Mouse (Mus musculus) central nervous system, embryonic 11.5 days (tissue): ENCODE data around the gene Khdrbs1. TPM values are rescaled to one million over a fixed set of nuclear protein-coding genes. Genes with fewer than 3 reads are reported as not detected.

Experiments
- polyA plus RNA-seq: library from polyadenylated mRNA; depleted of rRNA; stranded (reverse); fragments of >200 nt; gene quantifications from 2 replicates; pipeline ENCODE4 v1.2.3, GENCODE M21; 2012; rRNA removed

Gene Khdrbs1
- polyA plus RNA-seq: 123 and 125 TPM in 2 replicates

DNA sequence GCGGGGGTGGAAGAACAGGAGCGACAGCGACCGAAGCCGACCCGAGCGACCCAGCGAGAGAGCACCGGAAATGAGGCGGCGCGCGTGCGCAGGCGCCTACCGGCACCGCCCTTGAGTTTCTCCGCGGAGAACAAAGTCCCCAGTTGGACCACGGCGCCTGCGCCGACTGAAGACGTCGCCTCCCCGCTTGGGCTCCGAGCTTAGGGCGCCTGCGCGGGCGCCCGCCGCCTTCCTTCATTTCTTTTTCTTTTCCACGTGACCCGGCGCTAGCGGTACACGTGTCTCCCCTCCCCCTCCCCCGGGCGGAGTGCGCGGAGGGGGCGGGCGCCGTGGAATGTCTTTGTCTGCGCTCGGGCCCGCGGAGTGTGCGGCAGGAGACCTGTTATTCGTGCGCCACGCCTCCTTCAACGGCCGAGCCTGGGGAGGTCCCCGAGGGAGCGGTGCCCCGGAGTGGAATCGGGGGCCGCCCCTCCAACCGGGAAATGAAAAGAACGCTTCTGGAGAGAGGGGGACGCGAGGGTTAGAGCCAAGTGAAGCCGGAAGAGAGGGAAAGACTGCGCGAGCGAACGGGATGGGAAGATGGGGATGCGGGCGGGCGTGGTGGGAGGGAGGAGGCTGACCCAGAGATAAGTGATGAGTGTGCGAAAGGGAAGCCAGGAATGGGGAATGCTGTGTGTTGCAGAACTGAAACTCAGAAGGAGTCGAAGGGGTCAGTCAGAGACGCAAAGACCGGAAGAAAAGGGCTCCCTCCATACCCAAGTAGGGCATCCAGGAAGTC lies at the start of gene Khdrbs1:
Gene Khdrbs1, minus strand, starts transcription at position 72 of the 778 bp plus-strand sequence.

DNA sequence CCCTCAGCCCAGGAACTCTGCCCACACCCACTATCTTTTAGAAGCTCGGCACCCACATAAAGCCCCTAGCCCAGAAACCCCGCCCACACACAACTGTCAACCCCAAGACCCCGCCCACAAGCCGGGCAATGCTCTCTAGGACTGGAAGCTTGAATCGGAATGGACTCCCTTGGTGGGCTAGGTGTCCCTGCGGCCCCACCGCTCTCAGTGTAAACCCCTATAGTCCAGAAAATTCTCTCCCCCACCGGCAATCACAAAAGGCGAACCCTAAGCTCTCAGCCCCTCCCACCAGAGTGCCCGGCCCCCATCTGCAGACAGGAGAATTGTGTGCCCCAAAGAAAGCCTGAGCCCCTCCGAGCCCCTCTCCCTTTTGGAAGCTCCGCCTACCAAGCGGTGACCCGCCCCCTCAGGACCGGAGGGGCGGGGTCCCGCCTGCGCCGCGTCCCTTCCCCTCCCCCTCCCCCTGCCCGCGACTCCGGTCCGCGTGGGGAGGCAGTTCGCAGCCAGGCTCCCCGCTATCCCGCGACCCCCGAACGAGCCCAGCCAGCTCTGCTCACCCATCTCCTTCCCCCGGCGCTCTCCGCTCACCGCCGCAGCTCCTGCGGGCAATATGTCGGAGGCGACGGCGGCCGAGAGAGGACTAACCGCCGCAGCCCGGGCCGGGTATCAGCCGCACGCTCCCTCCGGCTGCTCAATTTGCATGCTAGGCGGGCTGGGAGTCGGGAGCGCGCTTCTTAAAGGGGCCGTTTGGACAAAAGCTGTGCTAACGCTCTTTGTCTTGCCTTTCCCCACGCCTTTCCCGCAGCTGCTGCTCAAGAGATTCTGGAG lies 45.7 kb downstream of the Khdrbs1 start, which contains the start of gene Tmem39b:
Gene Tmem39b, minus strand, starts transcription at position 681 of the 828 bp plus-strand sequence.

DNA sequence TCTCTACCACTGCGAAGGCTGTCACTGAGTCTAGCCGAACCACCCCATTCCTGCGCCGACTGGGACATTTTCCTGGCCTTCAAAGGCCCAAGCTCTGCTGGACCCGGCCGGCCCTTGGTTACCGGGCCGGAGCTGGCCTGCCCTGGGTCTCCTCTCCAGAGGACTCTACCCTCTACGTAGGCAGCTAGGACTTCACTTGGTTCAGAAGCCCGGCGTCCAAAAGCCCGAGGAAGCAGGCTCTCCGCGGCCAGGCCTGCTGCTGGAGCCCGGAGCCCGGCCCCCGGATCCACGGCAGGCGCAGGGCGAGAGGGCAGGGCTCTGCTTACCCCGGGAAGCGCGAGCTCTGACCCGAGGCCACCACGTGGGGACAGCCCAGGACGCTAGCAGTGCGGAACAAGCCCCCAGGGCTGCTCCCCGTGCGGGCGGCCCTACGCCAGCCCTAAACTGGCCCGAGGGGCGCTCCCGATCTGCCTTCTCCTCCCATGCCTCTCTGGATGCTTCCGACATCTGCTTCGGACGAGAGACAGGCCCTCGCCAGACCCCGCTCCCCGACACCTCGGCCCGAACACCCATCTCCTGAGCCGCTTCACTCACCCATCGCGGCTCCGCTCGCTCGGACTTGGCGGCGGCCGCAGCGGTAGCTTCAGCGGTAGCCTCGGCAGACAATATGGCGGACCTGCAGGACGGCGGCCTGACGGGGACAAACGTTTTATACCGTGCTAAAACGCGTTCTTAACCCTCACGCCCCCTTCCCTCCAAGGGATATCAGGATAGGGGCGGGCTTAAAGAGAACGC lies 69.8 kb downstream of the Khdrbs1 start, which contains the start of gene Kpna6:
Gene Kpna6, minus strand, starts transcription at position 685 of the 795 bp plus-strand sequence.

Other genes with a start within 250 kb of the Khdrbs1 start
- gene Marcksl1, start 228.7 kb downstream of the Khdrbs1 start, polyA plus RNA-seq: 1,168 and 1,436 TPM in 2 replicates
- gene Hdac1, start 199.6 kb downstream of the Khdrbs1 start, polyA plus RNA-seq: 200 and 249 TPM in 2 replicates
- gene Lck, start 168.7 kb downstream of the Khdrbs1 start, polyA plus RNA-seq: 9.3 and 10.9 TPM in 2 replicates
- gene Fam167b, start 163.8 kb downstream of the Khdrbs1 start, polyA plus RNA-seq: 2.1 and 2.6 TPM in 2 replicates
- gene Eif3i, start 141.7 kb downstream of the Khdrbs1 start, polyA plus RNA-seq: 355 and 420 TPM in 2 replicates
- gene Tmem234, start 141.6 kb downstream of the Khdrbs1 start, polyA plus RNA-seq: 141 and 182 TPM in 2 replicates
- gene Dcdc2b, start 128.0 kb downstream of the Khdrbs1 start, polyA plus RNA-seq: 1.6 and 2.2 TPM in 2 replicates
- 28.8 and 32.5 TPM in 2 replicates for gene Iqcc, start 123.2 kb downstream of the Khdrbs1 start, polyA plus RNA-seq
- 66.0 and 106 TPM in 2 replicates for gene Ccdc28b, start 118.4 kb downstream of the Khdrbs1 start, polyA plus RNA-seq
- gene Txlna, start 101.2 kb downstream of the Khdrbs1 start, polyA plus RNA-seq: 74.6 and 161 TPM in 2 replicates
- gene Kpna6, start 69.5 kb downstream of the Khdrbs1 start, polyA plus RNA-seq: 29.5 and 34.7 TPM in 2 replicates
- 33.4 and 45.2 TPM in 2 replicates for gene Tmem39b, start 45.5 kb downstream of the Khdrbs1 start, polyA plus RNA-seq
- gene Ptp4a2, start 68.9 kb upstream of the Khdrbs1 start, polyA plus RNA-seq: 103 and 122 TPM in 2 replicates
- gene Spocd1, start 186.9 kb upstream of the Khdrbs1 start, polyA plus RNA-seq: 0.06 and 0.07 TPM in 2 replicates
- 31.3 and 32.2 TPM in 2 replicates for gene Adgrb2, start 242.6 kb upstream of the Khdrbs1 start, polyA plus RNA-seq